Mouse (Mus musculus) lung, postnatal 0 days (tissue): ENCODE results near the gene Aurkaip1. TPM values are rescaled to one million over a fixed set of nuclear protein-coding genes. Genes with fewer than 3 reads are reported as not detected.
A peak's percentile ranks its signal among the peaks of the same experiment; 100 is the strongest.

Experiments
- ATAC-seq: fragments of 200-750 bp; cut with Nextera tagmentation; 2 replicates; pipeline ENCODE4 v1.8.0; 2017; ENCODE audit warnings: moderate library complexity
- DNase-seq: peaks from one replicate; pipeline ENCODE4 v3.0.0-alpha.2; 2016; ENCODE audit warnings: low spot score
- H3K27ac ChIP-seq: fragments of 300-500 bp; sonication (generic); 2 replicates; pipeline ENCODE4 v1.5.1; 2014; ENCODE audit warnings: antibody characterized with exemption, mild to moderate bottlenecking, low read length, mixed read lengths
- H3K27me3 ChIP-seq: fragments of 300-500 bp; sonication (generic); replicated peaks from 2 replicates; pipeline ENCODE4 v1.6.1; 2014; ENCODE audit warnings: low read length, mixed read lengths; ENCODE audit not compliant: insufficient read depth
- H3K36me3 ChIP-seq: fragments of 300-500 bp; sonication (generic); 2 replicates; pipeline ENCODE4 v1.6.1; 2014; ENCODE audit warnings: low read length, mixed read lengths; ENCODE audit not compliant: insufficient read depth
- H3K4me1 ChIP-seq: fragments of 300-500 bp; sonication (generic); 2 replicates; pipeline ENCODE4 v1.6.1; 2014; ENCODE audit warnings: antibody characterized with exemption, low read depth, low read length, mixed read lengths; ENCODE audit not compliant: insufficient read depth
- H3K4me2 ChIP-seq: fragments of 300-500 bp; sonication (generic); replicated peaks from 2 replicates; pipeline ENCODE4 v1.6.1; 2014; ENCODE audit warnings: low read depth, mild to moderate bottlenecking, low read length, moderate library complexity, mixed read lengths
- H3K4me3 ChIP-seq: fragments of 300-500 bp; sonication (generic); 2 replicates; pipeline ENCODE4 v1.5.1; 2014; ENCODE audit warnings: low read depth, low read length
- H3K9ac ChIP-seq: fragments of 300-500 bp; sonication (generic); replicated peaks from 2 replicates; pipeline ENCODE4 v1.6.1; 2014; ENCODE audit warnings: low read depth, mild to moderate bottlenecking
- H3K9me3 ChIP-seq: fragments of 300-500 bp; sonication (generic); 2 replicates; pipeline ENCODE4 v1.6.1; 2016; ENCODE audit warnings: low read length, mixed read lengths
- CTCF ChIP-seq: IDR thresholded peaks from 2 replicates; pipeline ENCODE4 v1.5.1; 2016; ENCODE audit warnings: antibody characterized with exemption, mild to moderate bottlenecking
- EP300 ChIP-seq: IDR thresholded peaks from 2 replicates; pipeline ENCODE4 v1.6.1; 2016; ENCODE audit warnings: antibody characterized with exemption, mild to moderate bottlenecking, control low read depth
- WGBS: fragments of 180-500 bp; shearing (Covaris S2); extraction: QIAGEN DNeasy Blood & Tissue Kit; methylation state at CpG from one replicate; pipeline ENCODE4 v1.1.7; 2014; 5-methylcytosine and 5-hydroxymethylcytosine counted together
- polyA plus RNA-seq: library from polyadenylated mRNA; unstranded; fragments of >200 nt; fragmentation: Nextera tagmentation; extraction: Ambion mirVana; gene quantifications from 2 replicates; pipeline ENCODE4 v1.2.1, GENCODE M21; 2015

Gene Aurkaip1
- polyA plus RNA-seq, 1 experiment from 2014 or later, result 128 TPM

- peaks cover 63% of the 10 kb centered on the region for H3K36me3 ChIP-seq
- no peak for DNase-seq
- WGBS, result 94% methylated on average over 16 of the region's 16 CpGs
- H3K4me1 ChIP-seq, result no peaks in the 10 kb centered on the region
- TF ChIP-seq EP300 (no peak), CTCF (no peak)
- H3K9ac ChIP-seq, result no peak overlapping the region
- H3K4me3 ChIP-seq, result no peak overlapping the region
- no peak for ATAC-seq
- no peak overlapping the region for H3K27ac ChIP-seq
- no peak overlapping the region for H3K4me2 ChIP-seq
- no peaks in the 10 kb centered on the region for H3K9me3 ChIP-seq
- H3K27me3 ChIP-seq, result no peaks in the 10 kb centered on the region
Measured at GRCm38 (mm10) chr4:155823443-155823842, 7.6 kb upstream of the Aurkaip1 start.

- Histone ChIP-seq H3K9ac (no peak overlapping the region), H3K9me3 (no peaks in the 10 kb centered on the region), H3K4me2 (no peak overlapping the region), H3K4me1 (peaks cover 6% of the 10 kb centered on the region; the same call in 1 of the 2 replicates), H3K36me3 (peaks cover 8% of the 10 kb centered on the region), H3K27me3 (no peaks in the 10 kb centered on the region), H3K4me3 (no peak overlapping the region), H3K27ac (no peak overlapping the region)
- no peak for TF ChIP-seq EP300
- no peak for TF ChIP-seq CTCF
- 84% methylated on average over 4 of the region's 4 CpGs for WGBS
- DNase-seq (no peak), ATAC-seq (no peak)
Measured at GRCm38 (mm10) chr4:155829866-155830265, 1.2 kb upstream of the Aurkaip1 start.

DNA sequence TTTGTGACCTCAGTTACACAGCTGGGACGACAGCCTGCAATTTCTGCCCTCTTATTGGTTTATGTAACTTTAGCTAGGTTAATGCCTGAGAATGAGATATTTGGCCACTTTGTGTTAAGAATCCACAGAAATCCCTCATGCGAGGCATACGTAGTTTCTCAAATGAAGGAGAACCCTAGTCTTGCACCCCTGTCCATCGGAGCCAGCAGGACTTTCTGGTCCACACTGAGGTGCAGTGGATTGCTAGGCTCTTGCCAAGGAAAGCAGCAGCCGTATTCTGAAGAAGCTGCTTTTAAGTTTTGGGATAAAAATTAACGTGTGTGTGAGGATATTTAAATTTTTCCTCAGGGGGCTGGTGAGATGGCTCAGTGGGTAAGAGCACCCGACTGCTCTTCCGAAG, 476 bp upstream of the Aurkaip1 start:
- Histone ChIP-seq H3K4me1 (peaks cover 6% of the 10 kb centered on the region; the same call in 1 of the 2 replicates), H3K9me3 (no peaks in the 10 kb centered on the region), H3K4me2 (peak overlapping the region; percentile 98; the same call in 1 of the 2 replicates), H3K9ac (no peak overlapping the region), H3K36me3 (peaks cover under 1% of the 10 kb centered on the region), H3K27ac (no peak overlapping the region), H3K27me3 (no peaks in the 10 kb centered on the region), H3K4me3 (no peak overlapping the region; the same call in 1 of the 2 replicates)
- no peak for ATAC-seq
- DNase-seq, result no peak
- TF ChIP-seq EP300 (no peak), CTCF (no peak)
- WGBS, result 49% methylated on average over 8 of the region's 8 CpGs

- H3K27ac ChIP-seq, result peak overlapping the region; percentile 71
- peak overlapping the region; percentile 78 for H3K9ac ChIP-seq
- peak overlapping the region; percentile 98 for H3K4me2 ChIP-seq
- H3K27me3 ChIP-seq, result no peaks in the 10 kb centered on the region
- H3K9me3 ChIP-seq, result no peaks in the 10 kb centered on the region
- ATAC-seq (peak; percentile 7; the same call in 1 of the 2 replicates), DNase-seq (no peak)
- under 1% methylated on average over 25 of the region's 25 CpGs for WGBS
- no peaks in the 10 kb centered on the region for H3K36me3 ChIP-seq
- H3K4me3 ChIP-seq, result peak overlapping the region; percentile 76
- TF ChIP-seq CTCF (no peak), EP300 (no peak)
- peaks cover 6% of the 10 kb centered on the region; the same call in 1 of the 2 replicates for H3K4me1 ChIP-seq
Measured at GRCm38 (mm10) chr4:155831831-155832230, 759 bp downstream of the Aurkaip1 start.

DNA sequence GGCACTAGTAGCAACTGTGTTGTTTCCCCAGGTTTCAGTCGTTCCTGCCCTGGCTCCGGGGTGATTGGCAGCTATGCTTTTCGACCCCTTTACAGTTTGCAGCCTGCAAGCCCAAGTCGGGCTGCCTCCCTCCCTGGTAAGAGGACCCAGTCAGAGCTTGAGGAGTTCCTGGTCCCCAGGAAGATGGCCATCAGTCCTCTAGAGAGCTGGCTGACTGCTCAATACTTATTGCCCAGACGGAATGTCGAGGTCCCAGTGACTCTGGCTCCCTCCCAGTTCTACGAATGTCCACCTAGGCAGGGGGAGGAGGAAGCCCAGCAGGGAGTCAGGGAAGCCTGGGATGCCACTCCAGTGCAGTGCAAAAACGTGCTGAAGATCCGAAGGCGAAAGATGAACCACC, 1.2 kb downstream of the Aurkaip1 start:
- ATAC-seq (no peak), DNase-seq (no peak)
- H3K9ac ChIP-seq, result peak overlapping the region; percentile 78
- H3K4me1 ChIP-seq, result peaks cover 6% of the 10 kb centered on the region; the same call in 1 of the 2 replicates
- H3K27ac ChIP-seq, result peak overlapping the region; percentile 71; the same call in 1 of the 2 replicates
- TF ChIP-seq CTCF (no peak), EP300 (no peak)
- peak overlapping the region; percentile 98 for H3K4me2 ChIP-seq
- no peaks in the 10 kb centered on the region for H3K9me3 ChIP-seq
- no peaks in the 10 kb centered on the region for H3K27me3 ChIP-seq
- peak overlapping the region; percentile 76 for H3K4me3 ChIP-seq
- WGBS, result 48% methylated on average over 10 of the region's 10 CpGs
- no peaks in the 10 kb centered on the region for H3K36me3 ChIP-seq

GRCm38 (mm10) chr4:155833234-155833633, 2.2 kb downstream of the Aurkaip1 start:
- no peak overlapping the region for H3K4me2 ChIP-seq
- DNase-seq, result no peak
- no peaks in the 10 kb centered on the region for H3K27me3 ChIP-seq
- H3K4me1 ChIP-seq, result peaks cover 6% of the 10 kb centered on the region; the same call in 1 of the 2 replicates
- H3K36me3 ChIP-seq, result no peaks in the 10 kb centered on the region
- H3K27ac ChIP-seq, result peak overlapping the region; percentile 51; the same call in 1 of the 2 replicates
- TF ChIP-seq EP300 (no peak), CTCF (no peak)
- no peak overlapping the region for H3K4me3 ChIP-seq
- 87% methylated on average over 4 of the region's 4 CpGs for WGBS
- H3K9me3 ChIP-seq, result no peaks in the 10 kb centered on the region
- no peak for ATAC-seq
- H3K9ac ChIP-seq, result no peak overlapping the region
